Mouse (Mus musculus) heart, embryonic 16.5 days (tissue): Measurements from ENCODE around the gene Gm29423. TPM values are rescaled to one million over a fixed set of nuclear protein-coding genes. Genes with fewer than 3 reads are reported as not detected.
"Not testable (repeated sequence)": the region's sequence is repeated elsewhere in the genome, so short reads cannot be mapped to it uniquely, and the experiment has no call there.

Source experiments
- ATAC-seq: fragments of 200-750 bp; cut with Nextera tagmentation; replicated peaks from 2 replicates; pipeline ENCODE4 v1.8.0; 2017; ENCODE audit warnings: moderate number of reproducible peaks; ENCODE audit not compliant: insufficient read depth, low FRiP score; ENCODE audit errors: extremely low read depth
- H3K27ac ChIP-seq: fragments of 300-500 bp; sonication (generic); 2 replicates; pipeline ENCODE4 v1.5.1; 2014; ENCODE audit warnings: mild to moderate bottlenecking, low read length, control low read depth, moderate library complexity
- H3K27me3 ChIP-seq: fragments of 300-500 bp; sonication (generic); 2 replicates; pipeline ENCODE4 v1.6.1; 2014; ENCODE audit warnings: low read length, mixed read lengths; ENCODE audit not compliant: control insufficient read depth, insufficient read depth
- H3K36me3 ChIP-seq: fragments of 300-500 bp; sonication (generic); 2 replicates; pipeline ENCODE4 v1.6.1; 2014; ENCODE audit not compliant: control insufficient read depth, insufficient read depth
- H3K4me1 ChIP-seq: fragments of 300-500 bp; sonication (generic); 2 replicates; pipeline ENCODE4 v1.6.1; 2014; ENCODE audit warnings: low read length, mixed read lengths; ENCODE audit not compliant: control insufficient read depth, insufficient read depth
- H3K4me2 ChIP-seq: fragments of 300-500 bp; sonication (generic); 2 replicates; pipeline ENCODE4 v1.6.1; 2014; ENCODE audit warnings: low read depth, mild to moderate bottlenecking, control low read depth, low read length
- H3K4me3 ChIP-seq: fragments of 300-500 bp; sonication (generic); 2 replicates; pipeline ENCODE4 v1.5.1; 2014; ENCODE audit warnings: mild to moderate bottlenecking, control low read depth, low read length
- H3K9ac ChIP-seq: fragments of 300-500 bp; sonication (generic); 2 replicates; pipeline ENCODE4 v1.6.1; 2014; ENCODE audit warnings: low read length, control low read depth
- H3K9me3 ChIP-seq: fragments of 300-500 bp; sonication (generic); replicated peaks from 2 replicates; pipeline ENCODE4 v1.6.1; 2016; ENCODE audit warnings: low read length; ENCODE audit not compliant: control insufficient read depth
- WGBS: fragments of 180-500 bp; shearing (Covaris S2); extraction: QIAGEN DNeasy Blood & Tissue Kit; methylation state at CpG from one replicate; pipeline ENCODE4 v1.1.7; 2014; 5-methylcytosine and 5-hydroxymethylcytosine counted together
- polyA plus RNA-seq: library from polyadenylated mRNA; unstranded; fragments of >200 nt; fragmentation: Nextera tagmentation; extraction: Ambion mirVana; gene quantifications from 2 replicates; pipeline ENCODE4 v1.2.1, GENCODE M21; 2015

Gene Gm29423
- not detected in 2 replicates for polyA plus RNA-seq

- WGBS, result no CpG with 5 or more reads among the region's 2 CpGs
- not testable (repeated sequence) for H3K9ac ChIP-seq, H3K4me2 ChIP-seq, H3K9me3 ChIP-seq, H3K36me3 ChIP-seq, ATAC-seq, H3K27ac ChIP-seq, H3K4me3 ChIP-seq, H3K4me1 ChIP-seq, H3K27me3 ChIP-seq
Measured at GRCm38 (mm10) chrY:70303187-70303586, at the start of gene Gm29423, which contains the start of gene Gm29644. TSS of gene Gm29423 (minus strand) at chrY:70303287. TSS of gene Gm29644 (minus strand) at chrY:70303343.

DNA sequence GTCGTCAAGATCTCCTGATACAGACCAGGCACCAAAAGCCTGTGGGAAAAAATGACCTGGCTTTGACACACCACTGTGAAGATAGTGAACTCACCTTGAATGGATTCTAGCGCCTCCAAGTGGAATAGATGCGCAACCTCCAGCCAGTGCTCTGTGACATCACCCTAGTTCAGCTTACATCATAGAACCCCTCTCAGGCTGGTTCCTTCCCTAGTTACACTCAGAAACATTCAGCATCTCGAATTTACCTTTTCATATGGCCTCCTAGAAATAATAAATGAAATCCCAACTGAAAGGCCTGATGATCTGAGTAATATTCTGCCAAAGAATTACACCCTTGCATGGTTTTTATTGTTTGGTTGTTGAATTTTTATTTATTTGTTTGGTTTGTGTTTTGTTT lies 29.5 kb downstream of the Gm29423 start, which contains the start of gene Gm21118:
Gene Gm21118 (minus strand): TSS at position 101 of the 400 bp plus-strand sequence.
- H3K9ac ChIP-seq, ATAC-seq, H3K4me3 ChIP-seq, H3K4me2 ChIP-seq, H3K27ac ChIP-seq, H3K4me1 ChIP-seq, H3K27me3 ChIP-seq, H3K36me3 ChIP-seq, H3K9me3 ChIP-seq: not testable (repeated sequence)
- WGBS, result no CpG with 5 or more reads among the region's 4 CpGs

Other genes starting within 250 kb of the Gm29423 start
- not detected in 2 replicates for gene Gm21118, start 29.6 kb downstream of the Gm29423 start, polyA plus RNA-seq
- not detected in 2 replicates for gene Gm29644, start 56 bp upstream of the Gm29423 start, polyA plus RNA-seq
- not detected in 2 replicates for gene Gm20888, start 138.6 kb upstream of the Gm29423 start, polyA plus RNA-seq